17 mouse cellular contexts compared by ENCODE assay signal in the genomic region with DNA sequence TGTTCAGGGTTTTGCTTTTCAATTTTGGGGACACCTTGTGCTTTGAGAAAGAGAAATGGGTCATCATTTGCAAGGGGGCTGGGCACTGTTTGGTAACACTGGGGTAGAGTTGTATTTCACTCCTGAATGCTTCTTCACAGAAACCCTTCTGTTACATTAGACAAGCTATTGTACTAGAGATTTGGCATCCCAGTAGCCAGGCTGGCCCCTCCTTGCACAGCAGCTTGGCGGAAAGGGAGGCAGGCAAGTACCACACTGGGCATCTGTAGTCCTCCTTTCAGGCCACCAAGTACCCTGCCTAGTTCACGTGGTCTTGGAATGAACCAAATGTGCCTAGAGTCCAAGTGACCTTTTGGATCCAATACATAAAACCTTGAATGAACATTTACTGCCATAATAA. TPM values are rescaled to one million over a fixed set of nuclear protein-coding genes. Genes with fewer than 3 reads are reported as not detected.
DNase-seq lines count a peak whose midpoint lies in the region.
"Had no signal": no experiment of that assay in that cellular context is flagged by ENCODE, and none has a peak within 500 bp of the region (broad histone marks: within the 10 kb centered on the region; RNA-seq: fewer than 3 reads in every experiment).

No protein-coding gene starts in this region.

- DNase-seq in frontal cortex, adult 2 months (ENCODE audit: extremely low spot score in 1 of 2, low spot score in 1 of 2), result peak; percentile 24 to 43
- DNase-seq in frontal cortex, postnatal 14 days (ENCODE audit: low spot score in 2 of 2), result no peak
- DNase-seq in right cerebral cortex, adult 18-20 months, result peak; percentile 59
- no peak for DNase-seq in right cerebral cortex, postnatal 10 days (ENCODE audit: low spot score in 2 of 2)
- peak; percentile 51 to 70 for DNase-seq in layer of hippocampus, adult 8-10 months (ENCODE audit: low spot score in 2 of 2)
- DNase-seq in spleen, adult 18-20 months, result no peak
- DNase-seq in spleen, postnatal 4 days (ENCODE audit: low spot score in 2 of 2), result no peak
- DNase-seq: adrenal gland, adult 2 months; gastrocnemius, adult 2 months; heart, adult 2 months; heart, postnatal 4 days; kidney, postnatal 4 days; liver; right cerebral cortex, postnatal 14 days; thymus, postnatal 25 days had no signal

RNA-seq across cellular contexts. Expression of a gene that starts 18.1 kb away (rescaled TPM):
- polyA plus RNA-seq in frontal cortex, adult 2 months (2012; rRNA removed), result 60.6 and 65.9 TPM in 2 replicates
- total RNA-seq in layer of hippocampus, adult 8-10 months (2022), result 10 to 100 TPM; 62.6 to 68.2 (median 63.6) TPM
- total RNA-seq: gastrocnemius, adult 2 months; heart, adult 2 months; monocyte, adult 5-6 weeks had no signal
- polyA plus RNA-seq: liver, embryonic 16.5 days had no signal

Comparison
In these comparisons a context has a peak if more than half of its experiments do, and no peak if none do; other contexts are left out.
1. DNase-seq: peak in frontal cortex, adult 2 months (2 of 2), right cerebral cortex, adult 18-20 months (single experiment) and layer of hippocampus, adult 8-10 months (2 of 2); none in frontal cortex, postnatal 14 days (0 of 2), right cerebral cortex, postnatal 10 days (0 of 2), spleen, adult 18-20 months (0 of 2) and spleen, postnatal 4 days (0 of 2).